Mouse (Mus musculus) cerebellum, postnatal 36 days (tissue): ENCODE measurements at regions not wholly inside any gene's neighbourhood (a gene's known extent, or its start where the extent isn't known, plus 50 kb on each side); places are given as distances from the start of the nearest gene placed in this dataset.

ENCODE experiments used
- DNase-seq, 2 experiments: peaks; one replicate each; pipeline ENCODE4 v3.0.0; 2021 to 2022; ENCODE audit warnings: mixed read lengths in 2 of 2

DNA sequence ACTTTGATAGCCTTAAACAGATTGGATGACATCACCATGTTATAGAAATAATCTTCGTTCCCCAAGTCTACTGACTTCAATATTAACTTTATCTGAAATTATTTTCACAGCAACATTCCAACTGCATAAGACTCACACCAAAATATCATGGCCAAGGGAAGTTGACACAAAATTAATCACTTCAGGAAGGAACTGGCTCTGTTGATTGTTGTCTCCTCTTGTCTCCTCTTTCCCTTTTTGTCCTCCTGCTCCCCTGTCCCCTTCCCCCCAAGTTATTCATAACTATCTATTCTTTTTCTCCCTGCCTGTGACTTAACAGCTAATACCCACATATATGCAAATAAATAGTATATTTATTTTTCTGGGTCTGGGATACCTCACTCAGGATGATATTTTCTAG, 67.6 kb upstream of the Arsj start:
- DNase-seq = no peak

DNA sequence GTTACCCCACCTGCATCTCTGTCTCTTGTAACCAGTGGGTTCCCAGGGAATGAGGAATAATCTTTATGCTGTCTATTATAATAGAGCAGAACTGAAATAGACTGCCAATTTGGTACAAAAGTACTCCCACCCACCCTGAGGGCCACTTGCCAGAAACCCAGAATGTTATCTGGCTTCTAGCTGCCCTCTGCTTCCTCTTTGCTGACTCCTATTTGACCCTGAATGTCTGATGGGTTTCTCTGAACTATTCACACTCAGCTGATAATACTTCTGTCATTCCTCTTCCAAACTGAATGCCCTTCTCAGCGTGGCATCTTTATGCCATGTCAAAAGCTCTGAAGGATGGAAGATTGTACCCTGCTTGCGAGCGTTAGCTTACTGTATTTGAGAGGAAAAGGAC, 64.2 kb upstream of the Arsj start:
- no peak for DNase-seq

- no peak for DNase-seq
Observed at GRCm38 (mm10) chr3:126308303-126308702, 55.2 kb upstream of the Arsj start.
